Mouse (Mus musculus): ENCODE results near the gene Arhgap28. TPM values are rescaled to one million over a fixed set of nuclear protein-coding genes. Genes with fewer than 3 reads are reported as not detected.

The Arhgap28 gene
- polyA plus RNA-seq, 1 experiment from 2014 or later: 5.7 TPM

GRCm38 (mm10) chr17:67912640-67913039 lies 91.3 kb downstream of the Arhgap28 start:
- Histone ChIP-seq H3K27me3 (ENCODE audit: control insufficient read depth, insufficient read depth, low read length) (no peaks in the 10 kb centered on the region), H3K4me1 (replicated peaks; ENCODE audit: control insufficient read depth, insufficient read depth) (no peaks in the 10 kb centered on the region; the same call in 1 of the 2 replicates), H3K9me3 (ENCODE audit: control insufficient read depth, low read length) (no peaks in the 10 kb centered on the region), H3K27ac (replicated peaks) (no peak overlapping the region), H3K9ac (ENCODE audit: low read length) (no peak overlapping the region), H3K4me2 (replicated peaks; ENCODE audit: low read depth) (no peak overlapping the region), H3K36me3 (ENCODE audit: control insufficient read depth, insufficient read depth, low read length) (no peaks in the 10 kb centered on the region), H3K4me3 (ENCODE audit: low read depth, low read length) (no peak overlapping the region)
- ATAC-seq (ENCODE audit: low FRiP score, low TSS enrichment) (no peak), DNase-seq (ENCODE audit: low spot score) (peak; percentile 42)
- TF ChIP-seq EP300 (optimal IDR thresholded peaks at IDR 0.05): no peak
- TF ChIP-seq CTCF (IDR thresholded peaks at IDR 0.05; ENCODE audit: low read depth): peak; percentile 82
- 53% methylated on average over 12 of the region's 12 CpGs for whole genome bisulfite sequencing

- H3K4me1 ChIP-seq (replicated peaks; ENCODE audit: control insufficient read depth, insufficient read depth): no peaks in the 10 kb centered on the region; the same call in 1 of the 2 replicates
- no peak overlapping the region for H3K4me3 ChIP-seq (ENCODE audit: low read depth, low read length)
- no peaks in the 10 kb centered on the region for H3K9me3 ChIP-seq (ENCODE audit: control insufficient read depth, low read length)
- H3K27ac ChIP-seq (replicated peaks): no peak overlapping the region
- 77% methylated on average over 11 of the region's 11 CpGs for WGBS
- no peaks in the 10 kb centered on the region for H3K27me3 ChIP-seq (ENCODE audit: control insufficient read depth, insufficient read depth, low read length)
- H3K36me3 ChIP-seq (ENCODE audit: control insufficient read depth, insufficient read depth, low read length): no peaks in the 10 kb centered on the region
- no peak overlapping the region for H3K9ac ChIP-seq (ENCODE audit: low read length)
- no peak for ATAC-seq (ENCODE audit: low FRiP score, low TSS enrichment)
- no peak overlapping the region for H3K4me2 ChIP-seq (replicated peaks; ENCODE audit: low read depth)
- TF ChIP-seq CTCF (IDR thresholded peaks at IDR 0.05; ENCODE audit: low read depth) (no peak), EP300 (optimal IDR thresholded peaks at IDR 0.05) (no peak)
- no peak for DNase-seq (ENCODE audit: low spot score)
Observed at GRCm38 (mm10) chr17:67912051-67912450, 91.9 kb downstream of the Arhgap28 start.

- Histone ChIP-seq H3K4me3 (ENCODE audit: low read depth, low read length) (no peak overlapping the region), H3K36me3 (ENCODE audit: control insufficient read depth, insufficient read depth, low read length) (no peaks in the 10 kb centered on the region), H3K27me3 (ENCODE audit: control insufficient read depth, insufficient read depth, low read length) (no peaks in the 10 kb centered on the region), H3K9me3 (ENCODE audit: control insufficient read depth, low read length) (no peaks in the 10 kb centered on the region), H3K9ac (ENCODE audit: low read length) (no peak overlapping the region), H3K4me1 (replicated peaks; ENCODE audit: control insufficient read depth, insufficient read depth) (no peaks in the 10 kb centered on the region; the same call in 1 of the 2 replicates), H3K4me2 (replicated peaks; ENCODE audit: low read depth) (no peak overlapping the region), H3K27ac (replicated peaks) (no peak overlapping the region)
- DNase-seq (ENCODE audit: low spot score) (no peak), ATAC-seq (ENCODE audit: low FRiP score, low TSS enrichment) (no peak)
- TF ChIP-seq EP300 (optimal IDR thresholded peaks at IDR 0.05) (no peak), CTCF (IDR thresholded peaks at IDR 0.05; ENCODE audit: low read depth) (no peak)
- 62% methylated on average over 4 of the region's 4 CpGs for WGBS
Observed at GRCm38 (mm10) chr17:67908537-67908936, 95.4 kb downstream of the Arhgap28 start.

DNA sequence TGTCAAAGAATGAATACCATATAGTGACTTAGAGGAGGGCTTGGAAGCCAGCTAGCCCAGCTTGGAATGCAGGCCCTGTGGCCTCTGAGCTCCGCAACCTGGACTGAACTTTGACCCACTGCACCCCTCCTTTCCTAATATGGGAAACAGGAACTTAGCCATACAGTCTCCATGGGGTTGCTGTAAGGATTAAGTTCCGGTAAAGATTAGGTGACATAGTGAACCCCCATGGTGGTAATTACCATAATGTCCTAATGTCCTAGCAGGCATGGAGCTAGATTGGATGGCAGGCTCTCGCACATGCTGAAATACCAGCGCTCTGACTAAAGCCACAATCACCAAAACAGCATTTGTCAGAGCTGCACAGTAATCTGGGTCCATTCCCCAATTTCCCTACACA lies 95.8 kb downstream of the Arhgap28 start:
- no peak overlapping the region for H3K4me3 ChIP-seq (ENCODE audit: low read depth, low read length)
- no peak overlapping the region for H3K9ac ChIP-seq (ENCODE audit: low read length)
- no peak overlapping the region for H3K27ac ChIP-seq (replicated peaks)
- ATAC-seq (ENCODE audit: low FRiP score, low TSS enrichment): peak; percentile 53; the same call in 1 of the 2 replicates
- H3K4me1 ChIP-seq (replicated peaks; ENCODE audit: control insufficient read depth, insufficient read depth): no peaks in the 10 kb centered on the region; the same call in 1 of the 2 replicates
- DNase-seq (ENCODE audit: low spot score): no peak
- WGBS: 78% methylated on average over 4 of the region's 4 CpGs
- no peaks in the 10 kb centered on the region for H3K27me3 ChIP-seq (ENCODE audit: control insufficient read depth, insufficient read depth, low read length)
- no peaks in the 10 kb centered on the region for H3K36me3 ChIP-seq (ENCODE audit: control insufficient read depth, insufficient read depth, low read length)
- no peaks in the 10 kb centered on the region for H3K9me3 ChIP-seq (ENCODE audit: control insufficient read depth, low read length)
- no peak for TF ChIP-seq EP300 (optimal IDR thresholded peaks at IDR 0.05)
- no peak for TF ChIP-seq CTCF (IDR thresholded peaks at IDR 0.05; ENCODE audit: low read depth)
- H3K4me2 ChIP-seq (replicated peaks; ENCODE audit: low read depth): no peak overlapping the region

- no peak overlapping the region for H3K27ac ChIP-seq (replicated peaks)
- H3K4me1 ChIP-seq (replicated peaks; ENCODE audit: control insufficient read depth, insufficient read depth): no peaks in the 10 kb centered on the region; the same call in 1 of the 2 replicates
- no peak for DNase-seq (ENCODE audit: low spot score)
- no peak overlapping the region for H3K4me2 ChIP-seq (replicated peaks; ENCODE audit: low read depth)
- H3K4me3 ChIP-seq (ENCODE audit: low read depth, low read length): no peak overlapping the region
- no peak for TF ChIP-seq CTCF (IDR thresholded peaks at IDR 0.05; ENCODE audit: low read depth)
- no peak for TF ChIP-seq EP300 (optimal IDR thresholded peaks at IDR 0.05)
- no peaks in the 10 kb centered on the region for H3K9me3 ChIP-seq (ENCODE audit: control insufficient read depth, low read length)
- H3K9ac ChIP-seq (ENCODE audit: low read length): no peak overlapping the region
- no peaks in the 10 kb centered on the region for H3K36me3 ChIP-seq (ENCODE audit: control insufficient read depth, insufficient read depth, low read length)
- H3K27me3 ChIP-seq (ENCODE audit: control insufficient read depth, insufficient read depth, low read length): no peaks in the 10 kb centered on the region
- WGBS: 69% methylated on average over 10 of the region's 10 CpGs
- peak; percentile 45; the same call in 1 of the 2 replicates for ATAC-seq (ENCODE audit: low FRiP score, low TSS enrichment)
Observed at GRCm38 (mm10) chr17:67907532-67908054, 96.3 kb downstream of the Arhgap28 start.

- H3K9me3 ChIP-seq (ENCODE audit: control insufficient read depth, low read length): no peaks in the 10 kb centered on the region
- DNase-seq (ENCODE audit: low spot score) (no peak), ATAC-seq (ENCODE audit: low FRiP score, low TSS enrichment) (no peak)
- H3K4me3 ChIP-seq (ENCODE audit: low read depth, low read length): no peak overlapping the region
- H3K36me3 ChIP-seq (ENCODE audit: control insufficient read depth, insufficient read depth, low read length): no peaks in the 10 kb centered on the region
- no peaks in the 10 kb centered on the region; the same call in 1 of the 2 replicates for H3K4me1 ChIP-seq (replicated peaks; ENCODE audit: control insufficient read depth, insufficient read depth)
- TF ChIP-seq CTCF (IDR thresholded peaks at IDR 0.05; ENCODE audit: low read depth) (no peak), EP300 (optimal IDR thresholded peaks at IDR 0.05) (no peak)
- H3K4me2 ChIP-seq (replicated peaks; ENCODE audit: low read depth): no peak overlapping the region
- no peak overlapping the region; the same call in 1 of the 2 replicates for H3K27ac ChIP-seq (replicated peaks)
- no peaks in the 10 kb centered on the region for H3K27me3 ChIP-seq (ENCODE audit: control insufficient read depth, insufficient read depth, low read length)
- 67% methylated on average over 3 of the region's 3 CpGs for WGBS
- H3K9ac ChIP-seq (ENCODE audit: low read length): no peak overlapping the region
Observed at GRCm38 (mm10) chr17:67906236-67906635, 97.7 kb downstream of the Arhgap28 start.
